Mouse (Mus musculus) gastrocnemius, postnatal 25 days (tissue): ENCODE results near the gene Zfp366. TPM values are rescaled to one million over a fixed set of nuclear protein-coding genes. Genes with fewer than 3 reads are reported as not detected.

Experiments
- DNase-seq: peaks from one replicate; pipeline ENCODE4 v3.0.0; 2022
- total RNA-seq, 2 experiments: library from RNA; stranded (reverse); gene quantifications; 1 replicate in 1 of 2; 2 replicates in 1 of 2; pipeline ENCODE4 v1.2.3; 2021

Zfp366 gene
- total RNA-seq, 2 experiments from 2014 or later = 3.4 to 3.9 TPM

- DNase-seq = no peak
These were observed 66.2 kb downstream of the Zfp366 start for GRCm38 (mm10) chr13:99250806-99251205.

- DNase-seq = no peak
These were observed 69.6 kb downstream of the Zfp366 start for GRCm38 (mm10) chr13:99254215-99254614.

DNA sequence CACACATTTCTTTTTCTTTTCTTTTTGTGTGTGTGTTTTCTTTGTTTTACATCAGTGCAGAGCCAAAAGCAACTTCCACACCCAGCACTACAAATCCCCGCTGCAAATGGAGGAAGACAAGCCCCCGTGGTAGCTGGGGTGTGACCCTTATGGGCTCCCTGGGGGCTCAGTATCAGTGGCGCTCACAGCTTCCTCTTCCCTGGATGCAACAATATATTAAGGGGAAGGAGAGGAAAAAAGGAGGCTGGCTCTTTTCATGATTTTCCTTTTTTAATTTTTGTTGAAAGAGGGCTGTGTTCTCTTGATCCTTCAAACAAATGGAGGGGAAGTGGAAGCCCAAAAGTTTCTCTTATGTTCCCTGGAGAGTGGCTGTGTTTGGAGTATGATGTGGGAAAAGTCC is 70.2 kb downstream of the Zfp366 start:
- DNase-seq = peak; percentile 39

DNA sequence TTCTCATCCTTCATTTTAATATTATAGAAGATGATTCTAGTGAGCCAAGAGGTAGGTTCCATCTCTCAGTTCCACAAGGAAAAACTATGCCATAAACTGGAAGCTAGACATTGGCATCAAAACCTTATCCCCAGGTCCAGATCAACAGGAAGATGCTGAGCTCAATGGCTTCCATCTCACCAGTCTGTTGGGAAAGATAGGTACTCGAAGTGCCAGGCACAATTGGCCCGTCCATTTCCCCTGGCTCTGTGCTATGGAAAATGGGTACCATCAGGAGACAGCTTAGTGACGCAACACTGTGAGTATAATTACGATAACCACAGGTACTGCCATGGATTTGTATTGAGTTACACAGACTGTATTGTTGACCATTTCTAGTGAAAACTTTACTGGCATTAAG is 72.3 kb downstream of the Zfp366 start:
- DNase-seq = no peak

DNA sequence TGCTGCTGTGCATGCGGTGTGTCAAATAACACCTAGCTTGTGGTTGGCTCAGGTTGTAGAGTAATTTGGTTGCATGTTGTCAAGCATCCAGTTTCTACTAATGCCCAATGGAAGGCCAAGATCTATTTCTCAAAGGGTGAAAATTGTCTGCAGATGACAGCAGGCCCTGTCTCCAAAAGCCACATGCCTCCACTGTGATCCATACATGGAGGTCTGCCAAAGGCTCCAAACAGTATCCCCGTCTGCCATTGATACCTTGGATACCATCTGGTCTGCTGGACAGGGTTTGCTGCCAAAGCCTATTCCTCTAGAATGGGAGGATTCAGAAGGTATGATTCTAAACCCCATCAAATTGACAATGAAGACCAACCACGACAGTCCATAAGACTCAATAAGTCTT is 74.1 kb downstream of the Zfp366 start:
- DNase-seq = no peak

- DNase-seq = no peak
These were observed 75.0 kb downstream of the Zfp366 start for GRCm38 (mm10) chr13:99259502-99260174.

DNA sequence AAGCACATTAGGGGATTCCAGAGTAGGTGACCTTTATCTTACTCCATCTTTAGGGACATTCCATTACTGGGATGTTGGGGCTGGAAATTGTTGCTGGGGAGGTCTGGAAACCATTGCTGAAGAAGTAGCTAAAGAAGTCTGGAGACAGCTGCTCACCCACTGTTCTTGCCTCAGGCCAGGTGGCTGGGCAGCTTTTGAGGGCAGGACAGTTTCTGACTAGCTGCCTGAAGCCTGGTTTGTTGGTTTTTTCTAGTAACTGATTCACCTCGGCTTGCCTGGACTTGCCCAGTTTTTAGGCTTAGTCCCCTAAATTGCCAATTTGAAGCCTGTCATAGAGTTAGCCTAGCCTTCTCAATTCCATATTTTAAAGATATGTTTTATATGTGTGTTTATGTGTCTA is 77.8 kb downstream of the Zfp366 start:
- DNase-seq = no peak

DNA sequence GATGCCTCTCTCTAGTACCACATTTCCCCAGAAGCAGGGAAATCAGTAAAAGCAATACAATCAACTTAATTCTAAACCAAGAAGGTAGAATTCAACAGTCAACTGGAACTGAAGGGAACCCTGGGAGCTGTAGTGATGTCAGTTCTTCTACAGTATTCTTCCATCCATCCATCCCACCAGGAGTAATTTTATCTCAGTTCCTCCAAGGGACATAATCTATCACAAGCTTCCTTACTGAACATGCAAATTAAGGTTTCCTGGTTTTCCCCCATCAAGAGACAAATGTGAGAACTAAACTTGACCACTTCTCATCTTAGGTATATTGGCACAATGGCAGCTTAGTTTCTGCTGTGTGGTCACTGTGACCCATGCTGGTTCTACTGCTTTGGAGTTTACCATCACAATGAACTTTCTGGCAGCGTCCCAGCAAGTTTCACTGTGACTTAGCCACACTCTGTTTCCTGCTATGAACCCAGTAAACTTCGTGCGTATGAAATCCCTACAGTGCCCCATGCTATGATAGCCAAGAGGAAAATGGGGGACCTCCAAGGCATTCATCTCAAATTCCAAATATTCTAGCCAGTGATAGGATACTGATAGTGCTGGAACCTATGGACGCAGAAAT is 78.6 kb downstream of the Zfp366 start:
- no peak for DNase-seq

GRCm38 (mm10) chr13:99264483-99264882 is 79.9 kb downstream of the Zfp366 start:
- no peak for DNase-seq

- no peak for DNase-seq
These were observed 87.4 kb downstream of the Zfp366 start for GRCm38 (mm10) chr13:99272046-99272445.

DNA sequence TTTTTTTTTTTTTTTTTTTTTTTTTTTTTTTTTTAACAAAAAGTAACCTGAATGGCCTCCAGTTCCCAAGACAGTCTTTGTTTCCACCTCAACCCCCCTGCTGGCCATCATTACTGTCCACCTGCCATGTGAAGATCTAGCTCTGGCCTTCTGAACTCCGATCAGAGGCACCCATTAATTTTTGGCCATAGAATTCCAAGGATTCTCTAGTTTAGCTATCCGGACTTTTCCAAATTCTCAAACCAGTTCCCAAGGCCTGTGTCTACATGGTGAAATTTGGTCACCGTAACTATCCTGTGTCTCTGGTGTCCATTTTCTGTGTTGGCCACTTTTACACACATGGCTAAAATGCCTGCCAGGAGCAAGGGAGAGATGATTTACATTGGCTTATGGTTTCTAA is 92.9 kb downstream of the Zfp366 start:
- DNase-seq = no peak

GRCm38 (mm10) chr13:99278511-99278910 is 93.9 kb downstream of the Zfp366 start:
- DNase-seq = no peak

DNA sequence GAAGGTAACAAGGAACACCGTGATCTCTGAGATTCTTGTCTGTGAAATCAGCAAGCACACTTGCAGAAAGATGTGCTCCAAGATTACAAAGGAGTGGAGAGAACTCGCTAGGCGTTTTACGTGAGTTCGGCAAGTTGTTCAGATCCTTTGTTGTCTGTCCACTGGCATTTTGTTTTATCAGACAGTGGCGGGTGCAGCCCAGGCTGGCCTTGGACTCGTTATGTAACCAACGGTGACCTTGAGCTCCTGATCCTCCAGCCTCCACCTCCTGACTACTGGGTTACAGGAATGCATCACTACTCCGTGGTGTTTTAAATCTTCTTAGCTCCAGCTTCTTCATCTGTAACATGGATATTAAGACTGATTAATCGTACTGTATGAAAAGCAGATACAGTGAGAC is 94.7 kb downstream of the Zfp366 start:
- no peak for DNase-seq

GRCm38 (mm10) chr13:99282961-99283360 is 98.3 kb downstream of the Zfp366 start:
- no peak for DNase-seq

DNA sequence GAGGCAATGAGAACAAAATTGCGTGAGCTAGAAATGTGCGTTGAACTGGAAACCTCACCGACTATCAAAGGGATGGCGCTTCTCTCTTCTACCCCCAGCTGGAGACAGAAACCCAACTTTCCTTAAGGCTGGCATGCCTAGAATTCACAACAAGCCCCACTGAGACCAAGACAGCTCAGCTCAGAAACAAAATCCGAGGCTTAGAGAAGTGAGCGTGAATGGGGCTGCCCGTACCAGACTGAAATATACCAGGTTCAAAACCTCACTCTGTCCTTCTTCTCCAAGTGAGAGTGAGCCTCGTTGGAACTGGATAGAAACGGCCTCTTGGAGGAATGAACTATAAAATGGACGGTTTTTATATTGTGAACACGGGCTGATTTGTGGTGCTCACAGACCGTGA is 99.3 kb downstream of the Zfp366 start:
- no peak for DNase-seq

- DNase-seq = peak; percentile 53
These were observed 100.0 kb downstream of the Zfp366 start for GRCm38 (mm10) chr13:99284400-99285160.

DNA sequence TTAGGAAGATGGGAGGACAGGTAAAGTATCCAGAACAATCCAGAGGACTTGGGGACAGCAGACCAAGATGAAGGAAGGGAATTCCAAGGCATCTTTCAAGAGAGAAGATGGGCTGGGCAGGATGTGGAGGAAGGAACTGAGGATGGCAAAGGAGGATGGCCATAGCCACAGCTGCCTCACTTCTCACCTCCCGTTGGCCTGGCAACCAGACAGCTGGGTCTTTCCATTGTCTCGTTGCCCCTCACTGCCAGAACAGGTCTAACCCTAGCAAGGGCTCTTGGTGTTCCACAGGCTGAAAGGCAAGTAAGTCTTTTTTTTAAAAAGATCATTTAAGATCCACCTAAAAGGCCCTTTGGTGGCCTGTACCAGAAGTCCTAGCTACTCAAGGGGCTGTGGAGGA is 100.6 kb downstream of the Zfp366 start:
- DNase-seq = no peak

DNA sequence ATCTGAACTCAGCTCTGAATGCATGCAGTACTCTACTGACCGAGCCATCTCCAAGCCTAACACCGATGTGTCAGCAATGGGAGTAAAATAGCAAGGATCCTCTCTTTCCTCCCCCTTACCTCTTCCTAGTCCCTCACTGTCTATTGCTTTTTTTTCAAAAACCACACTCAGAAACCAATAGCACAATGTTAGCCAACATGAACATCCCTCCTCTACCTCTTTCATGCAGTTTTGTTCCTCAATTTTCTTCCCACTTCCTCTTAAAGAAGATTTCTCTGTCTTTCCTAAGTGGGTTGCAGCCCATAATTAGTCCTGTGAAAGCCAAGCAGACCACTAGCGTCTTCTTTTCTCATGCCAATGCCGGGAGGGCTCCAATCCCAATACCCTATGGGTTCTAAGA is 102.6 kb downstream of the Zfp366 start:
- DNase-seq = no peak

GRCm38 (mm10) chr13:99287786-99288185 is 103.2 kb downstream of the Zfp366 start:
- no peak for DNase-seq

DNA sequence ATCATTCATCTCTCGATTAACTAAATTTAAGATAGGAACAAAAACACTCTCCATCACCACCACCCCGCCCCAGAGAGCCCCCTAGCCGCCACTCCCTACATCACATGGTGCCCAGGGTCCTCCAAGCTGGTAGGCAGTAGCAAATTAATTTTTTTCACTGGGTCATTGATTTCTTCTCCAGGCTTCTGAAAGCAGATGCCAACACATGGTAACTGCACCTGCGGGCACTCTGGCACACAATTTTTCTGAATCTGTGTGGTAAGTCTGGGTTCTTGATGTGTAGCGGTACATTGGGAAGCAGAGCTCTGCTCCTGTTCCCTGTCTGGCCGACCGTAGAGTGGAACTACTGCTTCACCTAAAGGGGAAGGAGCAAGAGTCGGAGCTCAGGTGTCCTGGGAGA is 106.1 kb downstream of the Zfp366 start:
- DNase-seq = no peak

- DNase-seq = no peak
These were observed 109.6 kb downstream of the Zfp366 start for GRCm38 (mm10) chr13:99294176-99294575.

DNA sequence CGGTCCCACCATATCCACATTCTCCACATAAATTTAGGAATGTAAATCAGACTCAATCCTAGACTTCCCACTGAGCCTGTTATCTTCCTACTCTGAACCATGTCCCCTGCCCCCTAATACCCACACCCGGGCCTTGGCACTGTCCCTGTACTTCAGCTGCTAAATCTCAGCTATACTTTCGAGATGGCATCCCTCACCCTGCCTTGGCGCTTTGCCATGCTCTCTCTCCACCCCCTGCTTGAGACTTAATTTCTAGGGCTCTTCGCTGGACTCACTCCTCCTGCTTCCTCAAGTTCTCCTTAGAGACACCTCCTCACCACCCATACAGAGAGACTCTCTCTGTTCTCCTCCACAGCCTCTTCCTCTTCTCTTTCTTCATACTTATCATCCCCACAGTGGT is 115.3 kb downstream of the Zfp366 start:
- DNase-seq = no peak
